Mouse (Mus musculus) frontal cortex, adult (tissue): ENCODE results near the gene Nrtn.
A peak's percentile ranks its signal among the peaks of the same experiment; 100 is the strongest.

Experiments
- ATAC-seq: cut with Nextera tagmentation; 2 replicates; pipeline ENCODE4 v1.9.2; 2017; ENCODE audit warnings: mild to moderate bottlenecking, moderate library complexity, mixed read lengths; ENCODE audit not compliant: low TSS enrichment

Gene Nrtn

GRCm38 (mm10) chr17:56757416-56758123 is at the start of gene Nrtn:
TSS of gene Nrtn (minus strand) at chr17:56757530.
- ATAC-seq: 0 out of 2 replicates have a peak, but pooled peaks have one; percentile 18

GRCm38 (mm10) chr17:56805784-56806183 is 48.5 kb upstream of the Nrtn start:
- ATAC-seq: no peak

- no peak for ATAC-seq
Measured at GRCm38 (mm10) chr17:56804952-56805351, 47.6 kb upstream of the Nrtn start.

DNA sequence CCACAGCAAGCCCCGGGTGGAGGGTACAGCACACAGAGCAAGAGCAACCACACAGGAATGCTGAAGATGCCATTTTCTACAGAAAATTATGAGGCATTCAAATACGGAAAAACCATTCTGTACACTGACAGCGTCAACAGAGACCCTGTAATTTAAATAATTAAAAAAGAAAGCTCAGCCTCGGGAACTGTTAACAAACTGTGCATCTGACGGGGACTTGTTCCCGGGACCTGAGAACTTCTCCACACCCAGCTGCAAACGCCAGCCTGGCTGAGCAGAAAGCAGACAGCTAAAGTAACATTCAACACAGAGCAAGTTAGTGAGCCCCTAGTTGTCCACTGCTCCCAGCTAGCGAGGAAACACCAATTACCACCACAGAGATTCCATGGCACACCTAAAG is 44.7 kb upstream of the Nrtn start:
- no peak for ATAC-seq

- no peak for ATAC-seq
Measured at GRCm38 (mm10) chr17:56799276-56799675, 41.9 kb upstream of the Nrtn start.

GRCm38 (mm10) chr17:56793614-56794319 is 36.4 kb upstream of the Nrtn start:
- no peak for ATAC-seq

- no peak for ATAC-seq
Measured at GRCm38 (mm10) chr17:56792588-56792987, 35.3 kb upstream of the Nrtn start.

GRCm38 (mm10) chr17:56789286-56789685 is 32.0 kb upstream of the Nrtn start:
- ATAC-seq: no peak

- no peak for ATAC-seq
Measured at GRCm38 (mm10) chr17:56788886-56789285, 31.6 kb upstream of the Nrtn start.

- no peak for ATAC-seq
Measured at GRCm38 (mm10) chr17:56780291-56780978, 23.1 kb upstream of the Nrtn start.

- no peak for ATAC-seq
Measured at GRCm38 (mm10) chr17:56778779-56779362, 21.5 kb upstream of the Nrtn start.

DNA sequence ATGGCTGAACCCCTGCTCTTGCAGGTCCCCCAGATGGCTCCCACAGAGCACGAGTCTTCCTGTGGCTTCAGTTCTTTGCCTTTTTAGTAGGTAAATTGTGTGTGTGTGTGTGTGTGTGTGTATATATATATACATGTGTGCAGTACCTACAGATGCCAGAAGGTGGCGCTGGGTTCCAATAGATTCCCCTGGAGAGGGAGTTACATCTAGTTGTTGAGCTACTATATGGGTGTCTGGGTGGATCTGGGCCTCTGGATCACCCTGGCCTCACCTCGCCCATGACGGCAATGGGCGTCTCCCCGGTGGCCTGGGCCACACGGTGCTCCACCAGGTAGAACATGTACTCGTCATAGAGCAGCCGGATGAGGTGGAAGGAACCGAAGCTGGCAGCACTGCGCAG is 20.2 kb upstream of the Nrtn start:
- ATAC-seq: no peak

DNA sequence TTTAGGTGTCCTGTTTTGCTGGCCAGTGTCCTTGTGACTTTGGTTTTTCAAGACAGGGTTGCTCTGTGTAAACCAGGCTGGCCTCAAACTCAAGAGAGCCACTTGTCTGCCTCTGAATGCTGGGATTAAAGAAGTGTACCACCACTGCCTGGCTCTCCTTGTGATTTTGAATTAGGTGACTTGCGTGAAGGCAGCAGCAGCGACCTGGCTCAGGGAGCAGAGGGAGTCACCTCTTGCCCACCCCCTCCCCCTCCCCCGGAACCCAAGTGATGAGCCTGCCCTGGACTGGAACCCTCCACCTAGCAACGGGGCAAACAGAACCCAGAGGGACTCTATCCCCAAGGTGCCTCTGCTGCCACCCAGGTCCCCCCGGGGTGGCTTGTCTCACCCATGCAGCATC is 12.6 kb upstream of the Nrtn start, which contains the start of gene Prr22:
Gene Prr22 (plus strand): TSS at position 301 of the 400 bp plus-strand sequence.
- no peak for ATAC-seq

GRCm38 (mm10) chr17:56768941-56769340 is 11.6 kb upstream of the Nrtn start:
- ATAC-seq: no peak

DNA sequence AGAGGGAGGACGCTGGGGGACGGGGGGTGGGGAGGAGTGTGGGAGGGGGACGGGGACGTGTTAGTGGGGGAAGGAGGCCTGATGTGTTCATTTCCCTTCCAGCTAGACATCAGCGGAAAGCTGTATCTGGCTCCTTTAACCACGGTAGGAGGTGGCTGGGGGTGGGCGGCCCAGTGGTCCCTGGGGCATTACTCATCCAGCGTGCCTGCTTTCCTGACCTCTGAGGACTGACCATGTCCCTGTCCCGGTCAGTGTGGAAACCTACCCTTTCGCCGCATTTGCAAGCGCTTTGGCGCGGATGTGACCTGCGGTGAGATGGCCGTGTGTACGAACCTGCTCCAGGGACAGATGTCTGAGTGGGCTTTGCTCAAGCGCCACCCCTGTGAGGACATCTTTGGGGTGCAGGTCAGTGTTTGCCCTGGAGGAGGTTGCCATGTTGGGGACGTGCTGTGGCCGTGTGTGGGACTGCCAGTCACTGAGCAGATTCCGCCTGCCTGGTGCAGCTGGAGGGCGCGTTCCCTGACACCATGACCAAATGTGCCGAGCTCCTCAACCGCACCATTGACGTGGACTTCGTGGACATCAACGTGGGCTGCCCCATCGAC is 10.3 kb upstream of the Nrtn start:
- no peak for ATAC-seq

GRCm38 (mm10) chr17:56766631-56767405 is 9.5 kb upstream of the Nrtn start:
- no peak for ATAC-seq

DNA sequence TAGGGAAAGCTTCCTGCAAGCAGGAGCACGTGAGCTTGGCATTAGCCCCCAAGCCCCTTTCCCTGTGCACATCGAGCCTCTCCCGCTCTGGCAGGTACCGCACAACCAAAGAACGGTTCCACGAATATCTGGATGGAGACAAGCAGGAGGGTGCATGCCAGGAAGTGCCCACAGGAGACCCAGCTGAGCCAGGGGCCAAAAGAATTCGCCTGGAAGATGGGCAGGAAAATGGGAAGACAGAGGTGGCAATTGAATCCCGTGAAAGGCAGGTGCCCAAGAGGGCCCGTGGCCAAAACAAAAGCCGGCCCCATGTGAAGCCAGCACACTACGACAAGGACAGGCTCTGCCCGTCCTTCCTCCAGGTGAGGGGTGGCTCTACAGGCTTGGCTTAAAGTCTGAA is 8.1 kb upstream of the Nrtn start:
- peak; percentile 5; the same call in 1 of the 2 replicates for ATAC-seq

DNA sequence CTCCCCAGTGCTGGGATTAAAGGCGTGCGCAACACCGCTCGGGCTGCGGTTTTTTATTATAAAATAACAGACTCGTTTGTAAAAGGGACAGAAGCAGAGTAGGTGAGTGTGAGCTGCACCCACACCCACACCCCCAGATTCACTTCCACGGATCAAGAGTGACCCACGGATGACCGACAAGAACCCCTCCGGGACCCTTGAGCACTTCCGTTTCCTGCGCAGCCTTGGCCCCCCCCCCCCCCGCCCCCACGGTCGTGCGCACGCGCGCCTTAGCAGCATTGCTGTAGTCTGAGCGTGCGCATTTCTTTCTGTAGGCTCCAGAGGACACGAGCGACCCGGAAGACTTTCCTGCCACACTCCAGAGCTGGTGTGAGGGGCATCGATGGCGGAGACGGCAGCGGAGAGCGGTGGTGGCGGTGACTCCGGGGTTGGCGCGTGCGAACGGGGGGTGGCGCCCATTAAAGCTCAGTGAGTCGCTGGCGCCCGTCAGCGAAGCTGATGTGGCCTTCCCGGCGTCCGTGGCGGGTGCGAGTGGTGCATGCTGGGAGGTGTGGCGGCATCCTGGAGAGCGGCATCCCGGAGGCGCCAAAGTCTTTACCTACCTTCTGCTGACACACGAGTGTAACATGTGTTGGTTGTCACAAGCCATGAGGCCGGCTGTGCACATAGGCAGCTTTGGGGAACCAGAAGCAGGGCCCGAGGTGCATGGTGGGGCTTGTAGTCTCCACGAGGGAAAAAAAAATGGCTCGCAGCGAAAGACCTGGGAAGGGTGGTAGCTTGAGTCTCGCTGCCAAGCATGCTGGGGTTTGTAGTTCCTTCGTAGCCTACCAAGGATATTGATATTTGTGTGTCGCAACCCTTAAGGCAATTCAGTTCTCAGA is 7.4 kb upstream of the Nrtn start, which contains the start of gene Dus3l:
Gene Dus3l (plus strand): TSS at position 284 of the 881 bp plus-strand sequence.
- peak; percentile 77 for ATAC-seq

DNA sequence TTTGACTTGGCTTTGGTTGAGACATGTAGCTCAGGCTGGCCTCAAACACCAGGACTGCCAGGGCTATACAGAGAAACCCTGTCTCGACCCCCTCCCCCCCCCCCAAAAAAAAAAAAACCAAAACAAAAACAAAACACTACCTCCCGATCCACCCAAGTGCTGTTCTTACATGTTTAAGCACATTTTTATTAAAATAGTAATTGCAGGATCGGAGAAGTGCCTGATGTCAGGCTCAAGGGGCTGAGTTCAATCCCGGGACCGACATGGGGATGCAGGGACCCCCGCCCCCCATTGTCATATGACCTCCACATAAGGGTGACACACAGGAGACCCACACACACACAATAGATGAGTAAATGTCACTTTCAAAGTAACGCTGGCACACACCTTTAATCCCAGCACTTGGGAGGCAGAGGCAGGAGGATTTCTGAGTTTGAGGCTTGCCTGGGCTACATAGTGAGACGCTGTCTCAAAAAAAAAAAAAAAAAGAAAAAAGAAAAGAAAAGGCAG is 6.5 kb upstream of the Nrtn start:
- no peak for ATAC-seq
